Mouse (Mus musculus) olfactory bulb, adult 2 months (tissue): Measurements from ENCODE around the gene Bcat2.

ENCODE experiments used
- CTCF ChIP-seq: fragments of 200-500 bp; IDR thresholded peaks from 2 replicates; pipeline ENCODE4 v1.5.1; 2012; ENCODE audit warnings: low read depth, mild to moderate bottlenecking, low read length, moderate library complexity; ENCODE audit not compliant: insufficient read depth
- POLR2A ChIP-seq: fragments of 200-500 bp; IDR thresholded peaks from 2 replicates; pipeline ENCODE4 v1.6.1; 2012; ENCODE audit warnings: mild to moderate bottlenecking, low read depth, low read length, moderate library complexity; ENCODE audit not compliant: insufficient read depth

DNA sequence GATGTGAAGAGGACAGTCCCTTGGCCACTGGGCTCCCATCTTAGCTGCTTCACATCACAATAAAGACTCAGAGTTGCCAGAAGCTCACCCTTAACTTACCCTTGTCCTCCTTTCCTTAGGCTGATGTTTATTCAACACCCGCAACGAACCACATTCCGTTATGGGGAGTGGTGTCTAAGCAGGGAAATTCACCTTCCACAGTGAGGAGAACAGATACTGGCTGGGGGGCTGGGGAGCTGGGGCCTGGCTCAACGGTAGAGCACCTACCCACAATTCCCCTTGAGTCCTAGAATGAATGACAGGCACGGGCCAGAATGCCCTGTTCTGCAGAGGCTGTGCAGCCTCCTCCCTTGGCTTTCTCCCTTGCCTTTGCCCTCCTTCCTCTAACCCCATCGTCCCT, 11.0 kb upstream of the Bcat2 start:
- no peak for TF ChIP-seq CTCF
- no peak for TF ChIP-seq POLR2A
